Mouse (Mus musculus): ENCODE measurements at regions not wholly inside any gene's neighbourhood (a gene's known extent, or its start where the extent isn't known, plus 50 kb on each side); places are given as distances from the start of the nearest gene placed in this dataset.

DNA sequence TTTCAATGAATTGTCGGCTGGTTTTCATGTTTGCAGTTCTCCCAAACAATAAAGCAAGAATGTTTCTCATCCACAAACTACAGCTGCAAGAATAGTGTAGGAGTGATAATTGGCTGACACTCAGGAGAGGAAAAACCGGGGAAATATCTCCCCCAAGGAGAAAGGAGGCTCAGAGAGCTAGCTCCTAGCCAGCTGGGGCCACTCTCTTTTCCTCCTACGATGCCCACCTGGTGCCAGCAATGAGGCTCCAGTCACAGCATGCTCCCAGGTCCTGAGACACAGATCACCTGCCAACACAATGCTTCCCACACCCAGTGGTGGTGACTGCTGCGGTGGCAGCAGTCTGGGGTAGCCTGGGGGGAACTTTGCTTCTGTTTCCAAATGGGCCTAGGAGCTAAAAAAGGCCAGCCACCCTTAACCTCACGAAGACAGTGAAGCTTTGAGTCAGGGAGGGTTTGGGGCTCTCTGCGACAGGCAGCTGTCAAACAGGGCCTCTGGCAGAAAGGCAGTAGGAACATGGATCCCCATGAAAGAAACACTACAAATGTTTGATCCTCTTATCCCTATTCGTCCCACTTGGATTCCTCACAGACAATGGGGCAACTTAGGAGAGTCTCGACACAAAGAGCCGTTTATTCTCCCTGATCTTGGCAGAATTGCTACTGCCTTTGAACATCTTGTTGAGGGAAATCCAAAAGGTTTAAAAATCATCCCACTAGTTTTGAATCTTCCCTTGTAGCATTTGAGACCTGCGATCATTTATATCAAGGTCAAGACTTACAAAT lies 527.8 kb downstream of the Efnb2 start:
- Histone ChIP-seq H3K9ac (ENCODE audit: low read length) (no peak overlapping the region), H3K9me3 (replicated peaks; ENCODE audit: control insufficient read depth, low read length) (no peaks in the 10 kb centered on the region), H3K27ac (ENCODE audit: low read length) (no peak overlapping the region), H3K4me3 (ENCODE audit: low read length) (no peak overlapping the region), H3K27me3 (ENCODE audit: control insufficient read depth, insufficient read depth, low read length) (no peaks in the 10 kb centered on the region), H3K4me2 (ENCODE audit: low read depth, low read length) (no peak overlapping the region), H3K4me1 (ENCODE audit: control insufficient read depth, insufficient read depth, low read length) (no peaks in the 10 kb centered on the region), H3K36me3 (ENCODE audit: control insufficient read depth, insufficient read depth) (no peaks in the 10 kb centered on the region)
- WGBS = 50% methylated on average over 10 of the region's 10 CpGs
- no peak for ATAC-seq (replicated peaks; ENCODE audit: extremely low read depth, insufficient read depth, low FRiP score)

- H3K4me2 ChIP-seq (ENCODE audit: low read depth, low read length) = no peak overlapping the region
- WGBS = 53% methylated on average over 3 of the region's 3 CpGs
- no peaks in the 10 kb centered on the region for H3K4me1 ChIP-seq (ENCODE audit: control insufficient read depth, insufficient read depth, low read length)
- no peaks in the 10 kb centered on the region for H3K27me3 ChIP-seq (ENCODE audit: control insufficient read depth, insufficient read depth, low read length)
- H3K9me3 ChIP-seq (replicated peaks; ENCODE audit: control insufficient read depth, low read length) = no peaks in the 10 kb centered on the region
- no peak overlapping the region for H3K9ac ChIP-seq (ENCODE audit: low read length)
- no peak overlapping the region for H3K4me3 ChIP-seq (ENCODE audit: low read length)
- no peak overlapping the region for H3K27ac ChIP-seq (ENCODE audit: low read length)
- H3K36me3 ChIP-seq (ENCODE audit: control insufficient read depth, insufficient read depth) = no peaks in the 10 kb centered on the region
- no peak for ATAC-seq (replicated peaks; ENCODE audit: extremely low read depth, insufficient read depth, low FRiP score)
These were observed 529.1 kb downstream of the Efnb2 start for GRCm38 (mm10) chr8:8131961-8132376.

DNA sequence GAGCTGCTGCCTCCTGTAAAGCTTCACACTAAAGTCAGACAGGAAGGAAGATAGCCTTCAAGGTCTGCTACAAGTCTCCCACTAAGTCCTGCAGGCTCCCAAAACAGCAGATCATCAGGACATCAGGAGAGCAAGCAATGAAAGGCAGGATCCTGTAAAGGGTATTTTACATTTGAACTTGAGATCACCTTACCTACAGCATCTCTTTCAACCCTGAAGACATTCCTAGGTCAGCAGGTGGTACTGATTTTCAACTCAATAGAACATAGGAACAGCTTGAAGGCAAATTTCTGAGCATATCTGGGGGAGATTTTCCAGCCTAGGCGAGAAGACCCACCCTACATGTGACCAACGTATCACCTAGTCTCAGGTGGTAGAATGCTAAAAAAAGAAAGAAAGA lies 530.2 kb downstream of the Efnb2 start:
- no peak overlapping the region for H3K4me3 ChIP-seq (ENCODE audit: low read length)
- H3K4me2 ChIP-seq (ENCODE audit: low read depth, low read length) = no peak overlapping the region
- H3K27me3 ChIP-seq (ENCODE audit: control insufficient read depth, insufficient read depth, low read length) = no peaks in the 10 kb centered on the region
- no peaks in the 10 kb centered on the region for H3K9me3 ChIP-seq (replicated peaks; ENCODE audit: control insufficient read depth, low read length)
- no peak for ATAC-seq (replicated peaks; ENCODE audit: extremely low read depth, insufficient read depth, low FRiP score)
- H3K36me3 ChIP-seq (ENCODE audit: control insufficient read depth, insufficient read depth) = no peaks in the 10 kb centered on the region
- no peak overlapping the region for H3K27ac ChIP-seq (ENCODE audit: low read length)
- H3K4me1 ChIP-seq (ENCODE audit: control insufficient read depth, insufficient read depth, low read length) = no peaks in the 10 kb centered on the region
- no peak overlapping the region for H3K9ac ChIP-seq (ENCODE audit: low read length)
- 76% methylated on average over 2 of the region's 2 CpGs for WGBS

GRCm38 (mm10) chr8:8115595-8116429 lies 545.2 kb downstream of the Efnb2 start:
- ATAC-seq (replicated peaks; ENCODE audit: extremely low read depth, insufficient read depth, low FRiP score) = no peak
- WGBS = 54% methylated on average over 6 of the region's 6 CpGs

DNA sequence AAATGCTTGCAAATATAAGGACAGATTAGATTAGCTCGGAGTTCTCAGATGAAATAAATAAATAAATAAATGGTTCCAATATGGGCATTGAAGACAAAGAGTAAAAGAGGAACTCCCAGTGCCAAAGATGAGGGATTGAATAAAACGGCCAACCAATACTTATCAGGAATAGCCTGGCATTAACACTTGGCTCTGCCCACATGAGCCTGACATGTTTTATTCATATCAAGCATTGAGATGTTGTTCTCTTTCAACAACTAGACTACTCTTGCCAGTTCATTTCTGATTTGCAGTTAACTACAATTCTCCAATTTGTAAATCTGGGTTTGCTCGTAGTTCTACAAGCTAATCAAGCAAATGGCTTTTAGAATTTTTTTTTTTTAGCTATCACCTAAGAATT lies 546.4 kb downstream of the Efnb2 start:
- 70% methylated on average over 3 of the region's 3 CpGs for WGBS
- no peaks in the 10 kb centered on the region for H3K36me3 ChIP-seq (ENCODE audit: control insufficient read depth, insufficient read depth)
- no peak for ATAC-seq (replicated peaks; ENCODE audit: extremely low read depth, insufficient read depth, low FRiP score)
- no peak overlapping the region for H3K4me2 ChIP-seq (ENCODE audit: low read depth, low read length)
- no peak overlapping the region for H3K9ac ChIP-seq (ENCODE audit: low read length)
- no peaks in the 10 kb centered on the region for H3K27me3 ChIP-seq (ENCODE audit: control insufficient read depth, insufficient read depth, low read length)
- H3K27ac ChIP-seq (ENCODE audit: low read length) = no peak overlapping the region
- no peak overlapping the region for H3K4me3 ChIP-seq (ENCODE audit: low read length)
- H3K4me1 ChIP-seq (ENCODE audit: control insufficient read depth, insufficient read depth, low read length) = peaks cover 5% of the 10 kb centered on the region; the same call in 1 of the 2 replicates
- no peaks in the 10 kb centered on the region for H3K9me3 ChIP-seq (replicated peaks; ENCODE audit: control insufficient read depth, low read length)

More at GRCm38 (mm10) chr8:8115595-8116429, 545.2 kb downstream of the Efnb2 start:
- no peak overlapping the region for H3K4me3 ChIP-seq (ENCODE audit: low read length)
- peaks cover 5% of the 10 kb centered on the region; the same call in 1 of the 2 replicates for H3K4me1 ChIP-seq (ENCODE audit: control insufficient read depth, insufficient read depth, low read length)
- H3K9ac ChIP-seq (ENCODE audit: low read length) = no peak overlapping the region
- H3K36me3 ChIP-seq (ENCODE audit: control insufficient read depth, insufficient read depth) = no peaks in the 10 kb centered on the region
- 0 out of 2 replicates have a peak overlapping the region, but pooled peaks have one; percentile 21 for H3K27ac ChIP-seq (ENCODE audit: low read length)
- H3K9me3 ChIP-seq (replicated peaks; ENCODE audit: control insufficient read depth, low read length) = no peaks in the 10 kb centered on the region
- H3K27me3 ChIP-seq (ENCODE audit: control insufficient read depth, insufficient read depth, low read length) = no peaks in the 10 kb centered on the region
- no peak overlapping the region for H3K4me2 ChIP-seq (ENCODE audit: low read depth, low read length)

DNA sequence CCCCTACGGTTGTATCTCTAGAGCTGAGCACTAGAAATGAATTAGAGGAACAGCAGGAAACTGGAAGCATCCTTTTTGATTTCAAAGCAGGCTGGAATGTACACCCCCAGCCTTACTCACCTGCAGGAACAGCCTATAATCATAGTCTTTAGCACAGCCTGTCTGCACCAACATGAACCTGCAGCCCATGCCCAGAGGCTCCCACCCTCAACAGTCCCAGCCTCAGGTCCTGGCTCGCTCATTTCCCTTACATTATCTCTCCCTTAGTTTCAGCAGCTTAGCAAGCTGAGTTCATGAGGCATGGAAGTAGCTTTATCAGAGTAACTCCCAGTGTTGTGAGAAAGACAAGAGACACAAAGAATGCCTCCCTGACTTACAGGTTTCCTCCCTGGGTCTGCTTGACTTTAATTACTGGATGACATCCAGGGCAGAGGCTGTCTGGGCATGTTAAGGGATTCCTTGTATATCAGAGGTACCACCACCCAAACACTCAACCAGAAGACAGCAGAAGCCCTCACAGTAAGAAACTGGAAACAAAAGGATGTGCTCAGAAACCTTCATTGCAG lies 551.2 kb downstream of the Efnb2 start:
- Histone ChIP-seq H3K27ac (ENCODE audit: low read length) (no peak overlapping the region), H3K4me2 (ENCODE audit: low read depth, low read length) (no peak overlapping the region), H3K9ac (ENCODE audit: low read length) (no peak overlapping the region), H3K9me3 (replicated peaks; ENCODE audit: control insufficient read depth, low read length) (no peaks in the 10 kb centered on the region), H3K4me3 (ENCODE audit: low read length) (no peak overlapping the region), H3K36me3 (ENCODE audit: control insufficient read depth, insufficient read depth) (no peaks in the 10 kb centered on the region), H3K4me1 (ENCODE audit: control insufficient read depth, insufficient read depth, low read length) (no peaks in the 10 kb centered on the region), H3K27me3 (ENCODE audit: control insufficient read depth, insufficient read depth, low read length) (no peaks in the 10 kb centered on the region)
- peak; percentile 65 for ATAC-seq (replicated peaks; ENCODE audit: extremely low read depth, insufficient read depth, low FRiP score)
- 34% methylated on average over 2 of the region's 2 CpGs for WGBS

DNA sequence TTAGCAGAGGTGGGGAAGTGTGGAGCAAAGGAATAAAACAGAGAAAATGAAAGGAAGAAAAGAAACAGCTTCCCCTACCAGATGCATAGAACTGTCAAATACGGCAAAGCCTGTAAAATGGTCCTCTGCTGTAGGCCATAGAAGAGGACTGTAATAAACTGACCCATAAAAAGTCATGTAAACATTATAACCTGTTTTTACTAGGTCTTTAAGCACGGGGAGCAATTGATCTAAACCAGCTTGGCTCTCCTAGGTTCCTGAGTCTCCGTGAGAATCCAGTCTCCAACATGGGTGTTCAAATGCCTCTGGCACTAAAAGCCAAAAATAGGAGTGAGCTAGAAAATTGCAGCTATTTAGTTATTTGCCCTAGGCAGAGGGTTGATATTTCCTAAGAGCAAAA lies 557.5 kb downstream of the Efnb2 start:
- Histone ChIP-seq H3K27me3 (ENCODE audit: control insufficient read depth, insufficient read depth, low read length) (no peaks in the 10 kb centered on the region), H3K9me3 (replicated peaks; ENCODE audit: control insufficient read depth, low read length) (no peaks in the 10 kb centered on the region), H3K36me3 (ENCODE audit: control insufficient read depth, insufficient read depth) (no peaks in the 10 kb centered on the region), H3K4me3 (ENCODE audit: low read length) (no peak overlapping the region), H3K4me1 (ENCODE audit: control insufficient read depth, insufficient read depth, low read length) (no peaks in the 10 kb centered on the region), H3K9ac (ENCODE audit: low read length) (no peak overlapping the region), H3K4me2 (ENCODE audit: low read depth, low read length) (no peak overlapping the region), H3K27ac (ENCODE audit: low read length) (no peak overlapping the region)
- 85% methylated on average over 3 of the region's 3 CpGs for WGBS
- ATAC-seq (replicated peaks; ENCODE audit: extremely low read depth, insufficient read depth, low FRiP score) = no peak

GRCm38 (mm10) chr8:8102010-8102727 lies 558.9 kb downstream of the Efnb2 start:
- no peaks in the 10 kb centered on the region for H3K9me3 ChIP-seq (replicated peaks; ENCODE audit: control insufficient read depth, low read length)
- H3K9ac ChIP-seq (ENCODE audit: low read length) = no peak overlapping the region
- ATAC-seq (replicated peaks; ENCODE audit: extremely low read depth, insufficient read depth, low FRiP score) = no peak
- H3K27me3 ChIP-seq (ENCODE audit: control insufficient read depth, insufficient read depth, low read length) = no peaks in the 10 kb centered on the region
- 67% methylated on average over 6 of the region's 6 CpGs for WGBS
- no peak overlapping the region for H3K27ac ChIP-seq (ENCODE audit: low read length)
- no peak overlapping the region for H3K4me3 ChIP-seq (ENCODE audit: low read length)
- H3K4me2 ChIP-seq (ENCODE audit: low read depth, low read length) = no peak overlapping the region
- no peaks in the 10 kb centered on the region for H3K4me1 ChIP-seq (ENCODE audit: control insufficient read depth, insufficient read depth, low read length)
- no peaks in the 10 kb centered on the region for H3K36me3 ChIP-seq (ENCODE audit: control insufficient read depth, insufficient read depth)

Data from heart, embryonic 16.5 days (tissue).